Mouse (Mus musculus): ENCODE measurements around the gene Grid1. TPM values are rescaled to one million over a fixed set of nuclear protein-coding genes. Genes with fewer than 3 reads are reported as not detected.

Grid1 gene
- polyA plus RNA-seq, 1 experiment, result 0.24 TPM

DNA sequence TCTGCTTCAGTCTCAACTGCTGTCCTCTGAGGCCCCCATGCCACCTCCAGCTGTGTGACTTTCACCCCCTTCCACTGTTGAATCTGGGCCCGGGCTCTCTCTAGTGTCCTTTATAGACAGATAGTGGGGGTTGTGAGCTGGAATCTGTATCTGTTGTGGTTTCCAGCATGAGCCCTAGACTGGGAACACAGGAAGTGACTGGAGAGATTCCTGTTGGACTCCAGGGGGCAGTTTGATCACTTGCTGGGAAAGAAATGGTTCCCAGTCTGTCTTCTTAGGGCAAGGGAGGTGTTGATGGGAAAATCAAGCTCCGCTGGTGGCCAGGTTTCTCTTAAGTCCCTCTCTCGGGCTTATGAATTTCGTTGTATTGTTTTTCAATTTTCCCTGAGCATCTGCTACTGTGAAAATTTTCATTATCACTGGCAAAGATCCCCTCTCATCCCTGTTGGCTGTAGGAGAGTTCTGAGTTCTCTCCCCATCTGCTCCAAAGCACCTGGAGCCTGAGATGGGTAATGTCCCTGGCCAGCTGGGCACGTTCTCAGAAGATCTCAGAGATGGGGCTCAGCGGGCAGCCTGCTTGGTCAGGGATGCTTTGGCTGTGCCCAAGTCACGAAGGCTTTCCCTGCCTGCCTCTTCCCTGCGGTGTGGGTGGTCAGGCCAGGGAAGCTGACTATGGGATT lies 110.3 kb downstream of the Grid1 start:
- Histone ChIP-seq H3K27me3 (ENCODE audit: control insufficient read depth, insufficient read depth, low read length, poor library complexity, severe bottlenecking) (no peaks in the 10 kb centered on the region), H3K4me3 (ENCODE audit: low read depth, low read length) (no peak overlapping the region), H3K27ac (ENCODE audit: insufficient read depth, low read length) (no peak overlapping the region), H3K9ac (ENCODE audit: low read depth, poor library complexity, severe bottlenecking) (no peak overlapping the region), H3K36me3 (ENCODE audit: control insufficient read depth, insufficient read depth, low read length, poor library complexity, severe bottlenecking) (no peaks in the 10 kb centered on the region), H3K4me1 (ENCODE audit: control insufficient read depth, insufficient read depth, low read length) (no peaks in the 10 kb centered on the region), H3K9me3 (replicated peaks; ENCODE audit: control insufficient read depth, insufficient read depth, low read length, poor library complexity, severe bottlenecking) (no peaks in the 10 kb centered on the region)
- TF ChIP-seq POLR2A (IDR thresholded peaks at IDR 0.05; ENCODE audit: insufficient read depth, low read length) (no peak), EP300 (IDR thresholded peaks at IDR 0.05; ENCODE audit: insufficient read depth, low read depth, low read length) (no peak), CTCF (IDR thresholded peaks at IDR 0.05; ENCODE audit: low read depth, low read length) (no peak)

DNA sequence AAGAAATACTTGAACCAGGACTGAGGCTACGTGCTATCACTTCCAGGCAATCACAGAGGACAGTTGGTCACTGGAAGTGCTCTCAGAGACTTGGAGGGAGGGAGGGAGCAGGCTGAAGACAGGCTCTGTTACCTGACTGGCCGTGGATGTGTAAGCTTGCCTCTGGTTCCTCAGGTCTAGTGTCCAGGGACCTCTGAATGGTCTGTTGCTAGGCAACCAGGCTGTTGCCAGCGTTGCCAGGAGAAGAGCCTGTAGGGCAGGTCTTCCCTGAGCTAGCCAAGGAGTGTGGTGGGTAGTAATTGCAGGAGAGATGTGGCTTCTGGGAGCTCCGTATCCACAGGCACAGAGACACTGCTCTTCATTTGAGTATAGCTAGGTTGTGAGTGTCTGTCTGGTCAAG lies 113.3 kb downstream of the Grid1 start:
- no peaks in the 10 kb centered on the region for H3K36me3 ChIP-seq (ENCODE audit: control insufficient read depth, insufficient read depth, low read length, poor library complexity, severe bottlenecking)
- no peaks in the 10 kb centered on the region for H3K4me1 ChIP-seq (ENCODE audit: control insufficient read depth, insufficient read depth, low read length)
- H3K27ac ChIP-seq (ENCODE audit: insufficient read depth, low read length), result no peak overlapping the region
- TF ChIP-seq POLR2A (IDR thresholded peaks at IDR 0.05; ENCODE audit: insufficient read depth, low read length) (no peak), CTCF (IDR thresholded peaks at IDR 0.05; ENCODE audit: low read depth, low read length) (no peak), EP300 (IDR thresholded peaks at IDR 0.05; ENCODE audit: insufficient read depth, low read depth, low read length) (no peak)
- no peaks in the 10 kb centered on the region for H3K27me3 ChIP-seq (ENCODE audit: control insufficient read depth, insufficient read depth, low read length, poor library complexity, severe bottlenecking)
- no peak overlapping the region for H3K4me3 ChIP-seq (ENCODE audit: low read depth, low read length)
- H3K9ac ChIP-seq (ENCODE audit: low read depth, poor library complexity, severe bottlenecking), result no peak overlapping the region
- H3K9me3 ChIP-seq (replicated peaks; ENCODE audit: control insufficient read depth, insufficient read depth, low read length, poor library complexity, severe bottlenecking), result no peaks in the 10 kb centered on the region

DNA sequence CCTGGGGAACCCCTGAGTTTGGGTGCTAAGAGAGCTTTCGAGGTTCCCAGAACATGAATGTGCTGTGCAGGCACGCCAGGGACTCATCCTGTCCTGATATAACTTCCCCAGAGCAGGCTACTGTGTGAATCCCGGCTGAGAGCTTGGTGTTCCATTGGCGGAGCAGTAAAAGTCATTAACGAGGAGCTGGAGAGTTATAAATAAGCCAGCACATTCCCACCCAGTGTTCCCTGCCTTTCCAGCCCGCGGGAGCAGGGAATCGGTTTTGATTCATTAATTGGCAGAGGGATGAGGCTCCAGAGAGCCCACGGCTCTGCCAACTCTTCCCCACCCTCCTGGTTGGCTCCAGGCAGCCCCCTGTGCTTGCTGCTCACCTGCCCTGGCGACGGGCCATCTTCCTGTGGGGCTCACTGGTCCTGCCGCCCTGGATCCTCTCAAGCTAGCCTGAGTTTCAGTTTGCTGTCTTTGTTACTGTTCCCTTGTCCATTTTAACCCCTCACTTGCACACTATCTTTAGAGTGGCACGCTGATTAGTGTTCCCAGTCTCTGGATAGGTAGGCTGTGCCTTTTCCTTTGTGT lies 116.4 kb downstream of the Grid1 start:
- no peak overlapping the region for H3K27ac ChIP-seq (ENCODE audit: insufficient read depth, low read length)
- no peaks in the 10 kb centered on the region for H3K27me3 ChIP-seq (ENCODE audit: control insufficient read depth, insufficient read depth, low read length, poor library complexity, severe bottlenecking)
- no peaks in the 10 kb centered on the region for H3K4me1 ChIP-seq (ENCODE audit: control insufficient read depth, insufficient read depth, low read length)
- no peak overlapping the region for H3K4me3 ChIP-seq (ENCODE audit: low read depth, low read length)
- no peak overlapping the region for H3K9ac ChIP-seq (ENCODE audit: low read depth, poor library complexity, severe bottlenecking)
- no peaks in the 10 kb centered on the region for H3K9me3 ChIP-seq (replicated peaks; ENCODE audit: control insufficient read depth, insufficient read depth, low read length, poor library complexity, severe bottlenecking)
- no peaks in the 10 kb centered on the region for H3K36me3 ChIP-seq (ENCODE audit: control insufficient read depth, insufficient read depth, low read length, poor library complexity, severe bottlenecking)
- no peak for TF ChIP-seq CTCF (IDR thresholded peaks at IDR 0.05; ENCODE audit: low read depth, low read length)
- no peak for TF ChIP-seq POLR2A (IDR thresholded peaks at IDR 0.05; ENCODE audit: insufficient read depth, low read length)
- TF ChIP-seq EP300 (IDR thresholded peaks at IDR 0.05; ENCODE audit: insufficient read depth, low read depth, low read length), result no peak

DNA sequence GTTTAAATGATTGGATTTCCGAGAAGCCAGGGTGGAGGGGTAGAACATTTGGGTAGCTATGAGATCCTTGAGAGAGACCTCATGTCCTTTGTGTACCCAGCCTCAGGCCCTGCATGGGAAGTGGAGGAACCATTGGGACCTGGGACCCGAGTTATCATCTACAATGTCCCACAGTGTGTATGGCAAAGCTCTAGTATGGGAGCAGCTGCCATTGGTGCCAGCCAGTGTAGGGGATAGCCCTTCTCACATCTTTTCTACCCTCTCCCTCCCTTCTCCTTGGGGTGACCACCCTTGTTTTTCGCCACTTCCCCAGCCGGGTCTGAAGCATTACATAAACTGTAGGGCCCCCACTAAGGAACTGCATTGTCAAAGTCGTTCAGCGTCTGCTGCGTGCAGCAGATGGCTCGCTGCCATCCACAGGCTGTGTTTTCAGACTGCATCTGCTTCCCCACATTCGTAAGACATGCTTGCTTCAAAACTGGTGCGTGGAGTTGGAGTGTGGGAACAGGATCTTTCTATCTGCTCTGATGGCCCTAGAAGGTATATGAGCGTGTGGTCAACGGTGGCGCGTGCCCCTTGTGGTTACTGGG lies 124.6 kb downstream of the Grid1 start:
- H3K27ac ChIP-seq (ENCODE audit: insufficient read depth, low read length), result no peak overlapping the region
- H3K9ac ChIP-seq (ENCODE audit: low read depth, poor library complexity, severe bottlenecking), result no peak overlapping the region
- TF ChIP-seq EP300 (IDR thresholded peaks at IDR 0.05; ENCODE audit: insufficient read depth, low read depth, low read length) (no peak), CTCF (IDR thresholded peaks at IDR 0.05; ENCODE audit: low read depth, low read length) (no peak), POLR2A (IDR thresholded peaks at IDR 0.05; ENCODE audit: insufficient read depth, low read length) (no peak)

DNA sequence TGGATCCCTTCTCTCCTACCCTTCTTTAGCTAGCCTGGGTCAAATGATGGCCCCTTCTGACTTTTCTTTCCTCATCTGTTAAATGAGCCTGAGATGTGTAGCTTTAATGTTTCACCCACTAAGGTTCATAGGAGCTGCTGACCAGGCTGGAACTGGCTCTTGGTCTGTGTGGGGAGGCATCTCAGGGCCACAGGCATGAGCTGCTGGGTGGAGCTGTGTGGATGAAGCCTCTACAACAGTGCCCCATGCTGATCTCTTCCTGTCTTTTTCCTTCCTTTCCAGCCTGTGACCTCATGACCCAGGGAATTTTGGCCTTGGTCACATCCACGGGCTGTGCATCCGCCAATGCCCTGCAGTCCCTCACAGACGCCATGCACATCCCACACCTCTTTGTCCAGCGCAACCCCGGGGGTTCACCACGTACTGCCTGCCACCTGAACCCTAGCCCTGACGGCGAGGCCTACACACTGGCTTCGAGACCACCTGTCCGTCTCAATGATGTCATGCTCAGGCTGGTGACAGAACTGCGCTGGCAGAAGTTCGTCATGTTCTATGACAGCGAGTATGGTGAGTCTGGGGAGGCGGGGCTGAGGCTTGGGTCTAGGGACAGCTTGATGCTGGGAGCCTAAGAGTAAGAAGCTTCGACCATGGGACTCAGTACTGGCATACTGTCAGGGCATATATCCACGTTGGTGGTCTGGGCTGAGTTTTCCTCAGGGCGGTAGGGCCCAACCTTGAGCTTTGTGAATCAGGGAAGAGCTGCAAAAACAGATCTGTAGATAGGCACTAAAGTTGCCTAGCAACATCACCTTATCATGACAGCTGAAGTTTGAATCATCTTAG lies 125.8 kb downstream of the Grid1 start:
- Histone ChIP-seq H3K9me3 (replicated peaks; ENCODE audit: control insufficient read depth, insufficient read depth, low read length, poor library complexity, severe bottlenecking) (no peaks in the 10 kb centered on the region), H3K4me1 (ENCODE audit: control insufficient read depth, insufficient read depth, low read length) (no peaks in the 10 kb centered on the region), H3K36me3 (ENCODE audit: control insufficient read depth, insufficient read depth, low read length, poor library complexity, severe bottlenecking) (no peaks in the 10 kb centered on the region), H3K27ac (ENCODE audit: insufficient read depth, low read length) (no peak overlapping the region), H3K4me3 (ENCODE audit: low read depth, low read length) (no peak overlapping the region), H3K9ac (ENCODE audit: low read depth, poor library complexity, severe bottlenecking) (no peak overlapping the region), H3K27me3 (ENCODE audit: control insufficient read depth, insufficient read depth, low read length, poor library complexity, severe bottlenecking) (no peaks in the 10 kb centered on the region; the same call in 1 of the 2 replicates)
- TF ChIP-seq EP300 (IDR thresholded peaks at IDR 0.05; ENCODE audit: insufficient read depth, low read depth, low read length) (no peak), CTCF (IDR thresholded peaks at IDR 0.05; ENCODE audit: low read depth, low read length) (no peak), POLR2A (IDR thresholded peaks at IDR 0.05; ENCODE audit: insufficient read depth, low read length) (no peak)

More for the DNA sequence above, 124.6 kb downstream of the Grid1 start:
- Histone ChIP-seq H3K4me1 (ENCODE audit: control insufficient read depth, insufficient read depth, low read length) (no peaks in the 10 kb centered on the region), H3K36me3 (ENCODE audit: control insufficient read depth, insufficient read depth, low read length, poor library complexity, severe bottlenecking) (no peaks in the 10 kb centered on the region), H3K9me3 (replicated peaks; ENCODE audit: control insufficient read depth, insufficient read depth, low read length, poor library complexity, severe bottlenecking) (no peaks in the 10 kb centered on the region), H3K27me3 (ENCODE audit: control insufficient read depth, insufficient read depth, low read length, poor library complexity, severe bottlenecking) (no peaks in the 10 kb centered on the region; the same call in 1 of the 2 replicates), H3K4me3 (ENCODE audit: low read depth, low read length) (no peak overlapping the region)
